Mouse (Mus musculus): ENCODE measurements around the gene Ntrk3. TPM values are rescaled to one million over a fixed set of nuclear protein-coding genes. Genes with fewer than 3 reads are reported as not detected.

Ntrk3 gene
- polyA plus RNA-seq, 1 experiment from 2014 or later = 0.24 TPM

DNA sequence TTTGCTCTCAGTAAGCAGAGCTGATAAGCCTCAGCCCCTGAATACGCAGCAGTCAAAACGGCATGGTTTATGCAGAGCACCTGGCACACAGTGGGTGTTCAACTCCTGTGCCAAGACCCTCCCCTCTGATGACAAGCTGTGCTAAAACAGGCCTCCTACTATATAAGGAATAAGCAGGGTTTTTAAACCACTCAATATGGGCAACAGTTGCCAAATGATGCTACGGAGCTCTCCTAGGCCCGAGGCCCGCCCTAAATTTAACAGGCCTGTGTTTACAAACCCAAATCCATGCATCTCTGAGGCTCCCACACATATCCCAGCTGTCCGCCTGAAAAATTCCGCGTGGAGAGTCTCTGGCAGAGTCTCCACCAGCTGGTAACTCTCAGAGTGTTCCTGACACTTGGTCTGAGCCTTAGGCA is 19.6 kb downstream of the Ntrk3 start:
- H3K27ac ChIP-seq = no peak overlapping the region

GRCm38 (mm10) chr7:78707708-78708107 is 30.1 kb downstream of the Ntrk3 start:
- no peaks in the 10 kb centered on the region for H3K9me3 ChIP-seq (replicated peaks)
- H3K9ac ChIP-seq = no peak overlapping the region
- no peak for ATAC-seq
- no peak overlapping the region for H3K4me3 ChIP-seq
- no peaks in the 10 kb centered on the region for H3K27me3 ChIP-seq (replicated peaks)
- no peaks in the 10 kb centered on the region for H3K4me1 ChIP-seq
- no peak overlapping the region for H3K4me2 ChIP-seq
- H3K36me3 ChIP-seq = no peaks in the 10 kb centered on the region
- no peak overlapping the region for H3K27ac ChIP-seq
- WGBS (ENCODE audit: insufficient replicate concordance) = 64% methylated on average over 7 of the region's 7 CpGs

More for the DNA sequence above, 19.6 kb downstream of the Ntrk3 start:
- WGBS (ENCODE audit: insufficient replicate concordance) = 72% methylated on average over 8 of the region's 8 CpGs
- H3K4me1 ChIP-seq = no peaks in the 10 kb centered on the region
- no peak for ATAC-seq
- no peak overlapping the region for H3K9ac ChIP-seq
- no peaks in the 10 kb centered on the region for H3K9me3 ChIP-seq (replicated peaks)
- no peaks in the 10 kb centered on the region for H3K36me3 ChIP-seq
- H3K4me3 ChIP-seq = no peak overlapping the region
- H3K4me2 ChIP-seq = no peak overlapping the region
- H3K27me3 ChIP-seq (replicated peaks) = no peaks in the 10 kb centered on the region

- Histone ChIP-seq H3K36me3 (no peaks in the 10 kb centered on the region), H3K27me3 (replicated peaks) (no peaks in the 10 kb centered on the region), H3K4me3 (no peak overlapping the region), H3K4me2 (no peak overlapping the region), H3K9ac (no peak overlapping the region), H3K27ac (no peak overlapping the region), H3K9me3 (replicated peaks) (no peaks in the 10 kb centered on the region), H3K4me1 (no peaks in the 10 kb centered on the region)
- WGBS (ENCODE audit: insufficient replicate concordance) = 64% methylated on average over 3 of the region's 3 CpGs
- no peak for ATAC-seq
Observed at GRCm38 (mm10) chr7:78707122-78707521, 30.7 kb downstream of the Ntrk3 start.

DNA sequence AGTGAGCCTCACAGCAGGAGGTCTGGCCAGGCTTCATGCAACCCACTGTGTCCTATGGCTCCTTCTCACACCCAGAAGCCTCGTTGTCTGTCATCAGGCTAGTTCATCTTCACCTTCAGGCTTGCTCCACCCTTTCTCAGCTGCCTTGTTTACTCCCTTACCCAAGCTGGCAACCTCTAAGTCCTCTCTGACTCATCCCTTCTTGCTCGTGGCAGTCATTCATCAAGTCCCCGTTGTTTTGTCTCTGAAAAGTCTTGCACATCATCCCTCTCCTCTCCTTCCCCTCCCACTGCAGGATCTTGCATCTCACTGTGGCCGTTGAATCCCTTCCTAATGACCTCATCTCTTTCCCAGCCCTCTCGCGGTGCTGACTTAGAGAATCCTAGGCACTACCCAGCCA is 35.1 kb downstream of the Ntrk3 start:
- no peaks in the 10 kb centered on the region for H3K9me3 ChIP-seq (replicated peaks)
- no peak overlapping the region for H3K9ac ChIP-seq
- ATAC-seq = no peak
- no peak overlapping the region for H3K27ac ChIP-seq
- no peaks in the 10 kb centered on the region for H3K36me3 ChIP-seq
- WGBS (ENCODE audit: insufficient replicate concordance) = 51% methylated on average over 6 of the region's 6 CpGs
- H3K4me2 ChIP-seq = no peak overlapping the region
- no peaks in the 10 kb centered on the region for H3K27me3 ChIP-seq (replicated peaks)
- no peaks in the 10 kb centered on the region for H3K4me1 ChIP-seq
- no peak overlapping the region for H3K4me3 ChIP-seq

GRCm38 (mm10) chr7:78695200-78695599 is 42.6 kb downstream of the Ntrk3 start:
- H3K27me3 ChIP-seq (replicated peaks) = no peaks in the 10 kb centered on the region
- no peak overlapping the region for H3K9ac ChIP-seq
- H3K9me3 ChIP-seq (replicated peaks) = no peaks in the 10 kb centered on the region
- H3K27ac ChIP-seq = no peak overlapping the region
- no peak overlapping the region for H3K4me3 ChIP-seq
- no peak for ATAC-seq
- WGBS (ENCODE audit: insufficient replicate concordance) = 60% methylated on average over 3 of the region's 3 CpGs
- H3K4me2 ChIP-seq = no peak overlapping the region
- H3K4me1 ChIP-seq = no peaks in the 10 kb centered on the region
- H3K36me3 ChIP-seq = no peaks in the 10 kb centered on the region

GRCm38 (mm10) chr7:78693148-78693547 is 44.7 kb downstream of the Ntrk3 start:
- H3K27ac ChIP-seq = no peak overlapping the region
- no peak overlapping the region for H3K9ac ChIP-seq
- 36% methylated on average over 1 of the region's 1 CpGs for whole genome bisulfite sequencing (ENCODE audit: insufficient replicate concordance)
- H3K27me3 ChIP-seq (replicated peaks) = no peaks in the 10 kb centered on the region
- H3K9me3 ChIP-seq (replicated peaks) = no peaks in the 10 kb centered on the region
- no peak overlapping the region for H3K4me3 ChIP-seq
- H3K4me1 ChIP-seq = no peaks in the 10 kb centered on the region
- H3K4me2 ChIP-seq = no peak overlapping the region
- H3K36me3 ChIP-seq = no peaks in the 10 kb centered on the region
- ATAC-seq = no peak

DNA sequence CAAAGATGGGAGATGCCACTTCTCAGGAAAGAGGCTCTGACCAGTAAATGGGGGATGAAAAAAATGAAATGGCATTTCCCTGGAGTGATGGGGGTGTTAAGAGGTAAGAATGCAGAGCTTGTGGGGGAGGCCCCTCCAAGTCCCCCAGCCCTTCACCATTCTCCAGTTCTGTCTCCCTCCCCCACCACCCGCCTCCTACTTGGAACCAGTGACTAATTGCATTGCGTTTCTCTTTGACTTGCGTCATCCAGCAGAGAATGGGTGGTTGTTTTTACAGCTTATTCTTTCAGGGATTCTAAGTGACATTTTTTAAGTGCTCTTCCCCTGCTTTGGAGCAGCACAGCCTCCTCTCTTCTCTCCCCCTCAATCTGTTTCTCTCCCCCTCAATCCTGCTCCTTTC is 46.9 kb downstream of the Ntrk3 start:
- H3K4me3 ChIP-seq = no peak overlapping the region
- no peak overlapping the region for H3K27ac ChIP-seq
- no peaks in the 10 kb centered on the region for H3K36me3 ChIP-seq
- no peak for ATAC-seq
- H3K27me3 ChIP-seq (replicated peaks) = no peaks in the 10 kb centered on the region
- 59% methylated on average over 3 of the region's 3 CpGs for WGBS (ENCODE audit: insufficient replicate concordance)
- no peak overlapping the region for H3K9ac ChIP-seq
- H3K4me1 ChIP-seq = no peaks in the 10 kb centered on the region
- H3K9me3 ChIP-seq (replicated peaks) = no peaks in the 10 kb centered on the region
- no peak overlapping the region for H3K4me2 ChIP-seq

DNA sequence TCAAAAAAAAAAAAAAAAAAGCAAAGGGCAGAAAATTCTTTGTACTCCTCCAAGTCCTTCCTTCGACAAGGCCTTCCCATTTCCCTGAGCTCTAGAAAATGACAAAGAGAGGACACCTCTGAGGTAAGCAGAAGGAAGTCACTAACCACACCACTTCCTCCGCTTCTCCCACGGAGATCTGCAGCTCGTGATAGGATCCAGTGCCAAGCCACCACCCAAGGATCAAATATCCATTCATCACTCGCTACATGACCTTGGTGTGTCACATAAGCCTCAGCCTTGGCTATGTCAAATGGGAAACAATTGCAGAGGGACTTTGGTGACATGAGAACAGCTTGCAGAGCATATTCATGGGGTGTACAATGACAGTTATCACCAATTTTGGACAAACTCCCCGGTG is 52.9 kb downstream of the Ntrk3 start:
- Histone ChIP-seq H3K4me3 (no peak overlapping the region), H3K4me2 (no peak overlapping the region), H3K9me3 (replicated peaks) (no peaks in the 10 kb centered on the region), H3K4me1 (no peaks in the 10 kb centered on the region), H3K27me3 (replicated peaks) (no peaks in the 10 kb centered on the region), H3K9ac (no peak overlapping the region), H3K27ac (no peak overlapping the region), H3K36me3 (no peaks in the 10 kb centered on the region)
- WGBS (ENCODE audit: insufficient replicate concordance) = 13% methylated on average over 6 of the region's 6 CpGs
- ATAC-seq = no peak

GRCm38 (mm10) chr7:78680871-78681270 is 56.9 kb downstream of the Ntrk3 start:
- 67% methylated on average over 2 of the region's 2 CpGs for WGBS (ENCODE audit: insufficient replicate concordance)
- H3K36me3 ChIP-seq = no peaks in the 10 kb centered on the region
- ATAC-seq = no peak

DNA sequence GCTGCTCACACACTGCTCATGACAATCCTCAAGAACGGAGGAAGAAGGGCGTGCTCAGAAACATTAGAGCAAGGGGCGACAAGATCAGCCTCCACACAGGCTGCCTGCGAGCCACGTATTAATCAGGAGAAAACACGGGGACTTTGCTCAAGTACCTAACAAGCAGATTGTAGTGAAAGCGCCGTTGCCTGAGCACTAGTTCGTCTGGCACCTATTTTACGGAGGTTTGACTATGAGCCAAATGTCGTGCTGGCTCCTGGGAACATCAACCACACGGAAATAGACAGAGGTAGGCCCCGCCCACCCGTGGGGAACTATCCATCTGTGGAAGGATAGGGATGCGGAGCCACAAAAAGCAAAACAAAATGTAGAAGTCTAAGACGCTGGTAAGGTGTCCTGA is 68.4 kb downstream of the Ntrk3 start:
- ATAC-seq = no peak
- no peaks in the 10 kb centered on the region for H3K4me1 ChIP-seq
- no peak overlapping the region for H3K9ac ChIP-seq
- 79% methylated on average over 16 of the region's 16 CpGs for WGBS (ENCODE audit: insufficient replicate concordance)
- H3K4me3 ChIP-seq = no peak overlapping the region
- H3K36me3 ChIP-seq = no peaks in the 10 kb centered on the region
- H3K9me3 ChIP-seq (replicated peaks) = no peaks in the 10 kb centered on the region
- H3K27ac ChIP-seq = no peak overlapping the region
- H3K4me2 ChIP-seq = no peak overlapping the region
- no peaks in the 10 kb centered on the region for H3K27me3 ChIP-seq (replicated peaks)

More at GRCm38 (mm10) chr7:78680871-78681270, 56.9 kb downstream of the Ntrk3 start:
- H3K4me1 ChIP-seq = no peaks in the 10 kb centered on the region
- no peak overlapping the region for H3K27ac ChIP-seq
- H3K4me2 ChIP-seq = no peak overlapping the region
- no peaks in the 10 kb centered on the region for H3K27me3 ChIP-seq (replicated peaks)
- no peak overlapping the region for H3K9ac ChIP-seq
- no peak overlapping the region for H3K4me3 ChIP-seq
- H3K9me3 ChIP-seq (replicated peaks) = no peaks in the 10 kb centered on the region

- no peaks in the 10 kb centered on the region for H3K4me1 ChIP-seq
- no peaks in the 10 kb centered on the region for H3K9me3 ChIP-seq (replicated peaks)
- no peak for ATAC-seq
- WGBS (ENCODE audit: insufficient replicate concordance) = 75% methylated on average over 6 of the region's 6 CpGs
- no peak overlapping the region for H3K4me3 ChIP-seq
- no peak overlapping the region for H3K4me2 ChIP-seq
- no peak overlapping the region for H3K9ac ChIP-seq
- H3K27me3 ChIP-seq (replicated peaks) = no peaks in the 10 kb centered on the region
- no peaks in the 10 kb centered on the region for H3K36me3 ChIP-seq
- H3K27ac ChIP-seq = no peak overlapping the region
Observed at GRCm38 (mm10) chr7:78668916-78669315, 68.9 kb downstream of the Ntrk3 start.

DNA sequence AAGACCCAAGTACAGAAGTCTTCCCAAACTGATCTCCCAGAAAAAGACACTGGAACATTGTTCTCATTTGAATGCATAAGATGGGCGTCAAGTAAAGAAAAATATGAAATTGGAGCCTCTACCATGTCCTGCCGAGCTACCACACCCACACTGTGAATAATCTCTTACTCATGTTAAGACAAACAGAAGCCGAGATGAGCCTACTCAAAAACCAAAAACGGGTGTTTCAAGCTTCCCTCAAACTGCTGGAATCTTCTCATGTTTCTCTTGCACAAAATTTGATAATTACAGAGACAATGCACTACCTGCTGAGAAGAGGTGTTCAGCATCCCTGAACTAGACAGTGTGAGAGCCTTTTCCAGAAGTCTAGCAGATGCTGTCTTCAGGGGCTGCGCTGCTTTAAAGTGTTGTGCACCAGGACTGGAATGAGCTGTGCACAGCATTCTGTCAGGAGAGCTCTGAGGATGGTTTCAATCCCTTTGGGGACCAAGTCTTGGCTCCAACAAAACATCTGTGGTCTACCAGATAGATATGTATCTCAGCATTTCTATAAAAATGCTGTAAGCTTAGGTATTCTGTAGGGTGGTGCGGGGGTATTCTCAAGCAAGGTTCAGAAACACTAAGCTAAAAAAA is 69.7 kb downstream of the Ntrk3 start:
- H3K4me1 ChIP-seq = no peaks in the 10 kb centered on the region
- no peaks in the 10 kb centered on the region for H3K36me3 ChIP-seq
- H3K27me3 ChIP-seq (replicated peaks) = no peaks in the 10 kb centered on the region
- WGBS (ENCODE audit: insufficient replicate concordance) = 62% methylated on average over 6 of the region's 6 CpGs
- H3K4me3 ChIP-seq = no peak overlapping the region
- no peak overlapping the region for H3K9ac ChIP-seq
- H3K9me3 ChIP-seq (replicated peaks) = no peaks in the 10 kb centered on the region
- ATAC-seq = no peak
- H3K27ac ChIP-seq = no peak overlapping the region
- no peak overlapping the region for H3K4me2 ChIP-seq

- WGBS (ENCODE audit: insufficient replicate concordance) = 77% methylated on average over 7 of the region's 7 CpGs
- Histone ChIP-seq H3K4me2 (no peak overlapping the region), H3K27me3 (replicated peaks) (no peaks in the 10 kb centered on the region), H3K9me3 (replicated peaks) (no peaks in the 10 kb centered on the region), H3K9ac (no peak overlapping the region), H3K36me3 (no peaks in the 10 kb centered on the region), H3K27ac (no peak overlapping the region), H3K4me1 (no peaks in the 10 kb centered on the region), H3K4me3 (no peak overlapping the region)
- no peak for ATAC-seq
Observed at GRCm38 (mm10) chr7:78660832-78661231, 77.0 kb downstream of the Ntrk3 start.
